Mouse (Mus musculus): ENCODE results near the gene Rnase12.
A peak's percentile ranks its signal among the peaks of the same experiment; 100 is the strongest.

Gene Rnase12

GRCm38 (mm10) chr14:51057401-51057831, at the start of gene Rnase12:
Rnase12 (minus strand) TSS chr14:51057661.
- DNase-seq: no peak

GRCm38 (mm10) chr14:51106449-51106967, 49.0 kb upstream of the Rnase12 start:
- DNase-seq: no peak

- DNase-seq: no peak
Measured at GRCm38 (mm10) chr14:51104366-51104765, 46.9 kb upstream of the Rnase12 start.

GRCm38 (mm10) chr14:51103217-51103616, 45.8 kb upstream of the Rnase12 start:
- DNase-seq: peak; percentile 22

- DNase-seq: no peak
Measured at GRCm38 (mm10) chr14:51101284-51101683, 43.8 kb upstream of the Rnase12 start.

GRCm38 (mm10) chr14:51098921-51099320, 41.5 kb upstream of the Rnase12 start:
- no peak for DNase-seq

- peak; percentile 64 for DNase-seq
Measured at GRCm38 (mm10) chr14:51098300-51098699, 40.8 kb upstream of the Rnase12 start.

GRCm38 (mm10) chr14:51095736-51096524, 38.5 kb upstream of the Rnase12 start:
- no peak for DNase-seq

- DNase-seq: no peak
Measured at GRCm38 (mm10) chr14:51094921-51095320, 37.5 kb upstream of the Rnase12 start.

GRCm38 (mm10) chr14:51094096-51094875, 36.8 kb upstream of the Rnase12 start:
- DNase-seq: no peak

GRCm38 (mm10) chr14:51093496-51093895, 36.0 kb upstream of the Rnase12 start:
- no peak for DNase-seq

GRCm38 (mm10) chr14:51092073-51092620, 34.7 kb upstream of the Rnase12 start:
- no peak for DNase-seq

GRCm38 (mm10) chr14:51090921-51091900, 33.8 kb upstream of the Rnase12 start, which contains the start of the genes Rnase4 and Ang:
Rnase4 (plus strand) TSS chr14:51091077.
Ang (plus strand) TSS chr14:51091150.
- DNase-seq: peak; percentile 59

- DNase-seq: peak; percentile 80
Measured at GRCm38 (mm10) chr14:51090077-51090781, 32.8 kb upstream of the Rnase12 start.

- no peak for DNase-seq
Measured at GRCm38 (mm10) chr14:51089674-51090076, 32.2 kb upstream of the Rnase12 start.

GRCm38 (mm10) chr14:51088970-51089673, 31.7 kb upstream of the Rnase12 start:
- peak; percentile 96 for DNase-seq

- DNase-seq: peak; percentile 84
Measured at GRCm38 (mm10) chr14:51088166-51088969, 30.9 kb upstream of the Rnase12 start.

GRCm38 (mm10) chr14:51087762-51088161, 30.3 kb upstream of the Rnase12 start:
- no peak for DNase-seq

- DNase-seq: no peak
Measured at GRCm38 (mm10) chr14:51085911-51086310, 28.4 kb upstream of the Rnase12 start.

- DNase-seq: no peak
Measured at GRCm38 (mm10) chr14:51085086-51085485, 27.6 kb upstream of the Rnase12 start.

Data from cerebellum, adult 11-12 months (tissue).